Mouse (Mus musculus): ENCODE results near the gene Lsm14b. TPM values are rescaled to one million over a fixed set of nuclear protein-coding genes. Genes with fewer than 3 reads are reported as not detected.

Gene Lsm14b
- polyA plus RNA-seq, 1 experiment from 2014 or later: 26.1 TPM

- WGBS: 4% methylated on average over 6 of the region's 6 CpGs
- H3K9ac ChIP-seq (replicated peaks; ENCODE audit: low read depth, low read length): peak overlapping the region; percentile 97
- H3K36me3 ChIP-seq (ENCODE audit: control insufficient read depth, insufficient read depth): peaks cover 18% of the 10 kb centered on the region
- peak overlapping the region; percentile 99 for H3K4me3 ChIP-seq (replicated peaks; ENCODE audit: low read length)
- H3K9me3 ChIP-seq (ENCODE audit: control insufficient read depth, low read length): no peaks in the 10 kb centered on the region
- peak overlapping the region; percentile 95 for H3K27ac ChIP-seq (ENCODE audit: low read length)
- peaks cover 31% of the 10 kb centered on the region for H3K4me1 ChIP-seq (replicated peaks; ENCODE audit: control insufficient read depth, insufficient read depth, low read length)
- H3K4me2 ChIP-seq (ENCODE audit: low read length): peak overlapping the region; percentile 95
- H3K27me3 ChIP-seq (replicated peaks; ENCODE audit: control insufficient read depth, insufficient read depth, low read length): peaks cover 17% of the 10 kb centered on the region
- ATAC-seq: no peak
Observed at GRCm38 (mm10) chr2:180025861-180026200, 1.0 kb downstream of the Lsm14b start.

GRCm38 (mm10) chr2:180027768-180028167 is 3.0 kb downstream of the Lsm14b start:
- WGBS: 67% methylated on average over 9 of the region's 9 CpGs
- H3K36me3 ChIP-seq (ENCODE audit: control insufficient read depth, insufficient read depth): peaks cover 29% of the 10 kb centered on the region
- H3K4me3 ChIP-seq (replicated peaks; ENCODE audit: low read length): peak overlapping the region; percentile 99
- no peak overlapping the region for H3K27ac ChIP-seq (ENCODE audit: low read length)
- H3K4me1 ChIP-seq (replicated peaks; ENCODE audit: control insufficient read depth, insufficient read depth, low read length): peaks cover 31% of the 10 kb centered on the region
- H3K9ac ChIP-seq (replicated peaks; ENCODE audit: low read depth, low read length): 0 out of 2 replicates have a peak overlapping the region, but pooled peaks have one; percentile 97
- ATAC-seq: no peak
- peaks cover 7% of the 10 kb centered on the region for H3K27me3 ChIP-seq (replicated peaks; ENCODE audit: control insufficient read depth, insufficient read depth, low read length)
- H3K9me3 ChIP-seq (ENCODE audit: control insufficient read depth, low read length): no peaks in the 10 kb centered on the region
- H3K4me2 ChIP-seq (ENCODE audit: low read length): peak overlapping the region; percentile 95

GRCm38 (mm10) chr2:180031270-180031669 is 6.5 kb downstream of the Lsm14b start:
- peaks cover 57% of the 10 kb centered on the region for H3K36me3 ChIP-seq (ENCODE audit: control insufficient read depth, insufficient read depth)
- 90% methylated on average over 6 of the region's 6 CpGs for WGBS

GRCm38 (mm10) chr2:180032925-180033324 is 8.1 kb downstream of the Lsm14b start:
- H3K4me2 ChIP-seq (ENCODE audit: low read length): no peak overlapping the region
- no peak for ATAC-seq
- H3K4me3 ChIP-seq (replicated peaks; ENCODE audit: low read length): no peak overlapping the region
- peaks cover 11% of the 10 kb centered on the region for H3K4me1 ChIP-seq (replicated peaks; ENCODE audit: control insufficient read depth, insufficient read depth, low read length)
- H3K9ac ChIP-seq (replicated peaks; ENCODE audit: low read depth, low read length): no peak overlapping the region
- H3K9me3 ChIP-seq (ENCODE audit: control insufficient read depth, low read length): no peaks in the 10 kb centered on the region
- H3K27ac ChIP-seq (ENCODE audit: low read length): no peak overlapping the region
- WGBS: 64% methylated on average over 3 of the region's 3 CpGs
- peaks cover 66% of the 10 kb centered on the region for H3K36me3 ChIP-seq (ENCODE audit: control insufficient read depth, insufficient read depth)
- no peaks in the 10 kb centered on the region for H3K27me3 ChIP-seq (replicated peaks; ENCODE audit: control insufficient read depth, insufficient read depth, low read length)

More at GRCm38 (mm10) chr2:180031270-180031669, 6.5 kb downstream of the Lsm14b start:
- Histone ChIP-seq H3K27me3 (replicated peaks; ENCODE audit: control insufficient read depth, insufficient read depth, low read length) (no peaks in the 10 kb centered on the region), H3K9me3 (ENCODE audit: control insufficient read depth, low read length) (no peaks in the 10 kb centered on the region), H3K4me3 (replicated peaks; ENCODE audit: low read length) (no peak overlapping the region), H3K4me2 (ENCODE audit: low read length) (no peak overlapping the region), H3K4me1 (replicated peaks; ENCODE audit: control insufficient read depth, insufficient read depth, low read length) (peaks cover 28% of the 10 kb centered on the region), H3K9ac (replicated peaks; ENCODE audit: low read depth, low read length) (no peak overlapping the region), H3K27ac (ENCODE audit: low read length) (no peak overlapping the region)
- no peak for ATAC-seq

GRCm38 (mm10) chr2:180033956-180034355 is 9.2 kb downstream of the Lsm14b start:
- no peaks in the 10 kb centered on the region for H3K27me3 ChIP-seq (replicated peaks; ENCODE audit: control insufficient read depth, insufficient read depth, low read length)
- no peak overlapping the region for H3K4me2 ChIP-seq (ENCODE audit: low read length)
- no peak overlapping the region for H3K4me3 ChIP-seq (replicated peaks; ENCODE audit: low read length)
- H3K9ac ChIP-seq (replicated peaks; ENCODE audit: low read depth, low read length): no peak overlapping the region
- 77% methylated on average over 3 of the region's 3 CpGs for WGBS
- no peak for ATAC-seq
- peaks cover 73% of the 10 kb centered on the region for H3K36me3 ChIP-seq (ENCODE audit: control insufficient read depth, insufficient read depth)
- no peaks in the 10 kb centered on the region for H3K9me3 ChIP-seq (ENCODE audit: control insufficient read depth, low read length)
- no peak overlapping the region for H3K27ac ChIP-seq (ENCODE audit: low read length)
- peaks cover 1% of the 10 kb centered on the region for H3K4me1 ChIP-seq (replicated peaks; ENCODE audit: control insufficient read depth, insufficient read depth, low read length)

- WGBS: 72% methylated on average over 5 of the region's 5 CpGs
- ATAC-seq: no peak
Observed at GRCm38 (mm10) chr2:180034753-180035152, 10.0 kb downstream of the Lsm14b start.

GRCm38 (mm10) chr2:180040406-180040805 is 15.6 kb downstream of the Lsm14b start:
- no peak overlapping the region for H3K27ac ChIP-seq (ENCODE audit: low read length)
- peak overlapping the region; percentile 81 for H3K4me2 ChIP-seq (ENCODE audit: low read length)
- H3K4me3 ChIP-seq (replicated peaks; ENCODE audit: low read length): 0 out of 2 replicates have a peak overlapping the region, but pooled peaks have one; percentile 1
- WGBS: 66% methylated on average over 6 of the region's 6 CpGs
- peaks cover 30% of the 10 kb centered on the region for H3K36me3 ChIP-seq (ENCODE audit: control insufficient read depth, insufficient read depth)
- H3K4me1 ChIP-seq (replicated peaks; ENCODE audit: control insufficient read depth, insufficient read depth, low read length): peaks cover 40% of the 10 kb centered on the region
- H3K9me3 ChIP-seq (ENCODE audit: control insufficient read depth, low read length): no peaks in the 10 kb centered on the region
- ATAC-seq: no peak
- peak overlapping the region; percentile 31; the same call in 1 of the 2 replicates for H3K9ac ChIP-seq (replicated peaks; ENCODE audit: low read depth, low read length)
- no peaks in the 10 kb centered on the region for H3K27me3 ChIP-seq (replicated peaks; ENCODE audit: control insufficient read depth, insufficient read depth, low read length)

More at GRCm38 (mm10) chr2:180034753-180035152, 10.0 kb downstream of the Lsm14b start:
- H3K27me3 ChIP-seq (replicated peaks; ENCODE audit: control insufficient read depth, insufficient read depth, low read length): no peaks in the 10 kb centered on the region
- H3K4me1 ChIP-seq (replicated peaks; ENCODE audit: control insufficient read depth, insufficient read depth, low read length): peaks cover 3% of the 10 kb centered on the region; the same call in 1 of the 2 replicates
- H3K4me2 ChIP-seq (ENCODE audit: low read length): no peak overlapping the region
- H3K36me3 ChIP-seq (ENCODE audit: control insufficient read depth, insufficient read depth): peaks cover 67% of the 10 kb centered on the region
- H3K9me3 ChIP-seq (ENCODE audit: control insufficient read depth, low read length): no peaks in the 10 kb centered on the region
- H3K9ac ChIP-seq (replicated peaks; ENCODE audit: low read depth, low read length): no peak overlapping the region
- no peak overlapping the region for H3K4me3 ChIP-seq (replicated peaks; ENCODE audit: low read length)
- no peak overlapping the region for H3K27ac ChIP-seq (ENCODE audit: low read length)

- Histone ChIP-seq H3K36me3 (ENCODE audit: control insufficient read depth, insufficient read depth) (peaks cover 19% of the 10 kb centered on the region), H3K4me1 (replicated peaks; ENCODE audit: control insufficient read depth, insufficient read depth, low read length) (peaks cover 43% of the 10 kb centered on the region), H3K4me2 (ENCODE audit: low read length) (peak overlapping the region; percentile 81), H3K9me3 (ENCODE audit: control insufficient read depth, low read length) (no peaks in the 10 kb centered on the region), H3K27me3 (replicated peaks; ENCODE audit: control insufficient read depth, insufficient read depth, low read length) (no peaks in the 10 kb centered on the region), H3K9ac (replicated peaks; ENCODE audit: low read depth, low read length) (peak overlapping the region; percentile 93), H3K27ac (ENCODE audit: low read length) (peak overlapping the region; percentile 96), H3K4me3 (replicated peaks; ENCODE audit: low read length) (peak overlapping the region; percentile 94)
- ATAC-seq: peak; percentile 51
- WGBS: under 1% methylated on average over 66 of the region's 66 CpGs
Observed at GRCm38 (mm10) chr2:180041577-180042255, 16.9 kb downstream of the Lsm14b start.

- peak within 1 kb of the TSS; percentile 96 for H3K27ac ChIP-seq (ENCODE audit: low read length)
- peaks cover 16% of the 10 kb centered on the region for H3K36me3 ChIP-seq (ENCODE audit: control insufficient read depth, insufficient read depth)
- peak within 1 kb of the TSS; percentile 94 for H3K4me3 ChIP-seq (replicated peaks; ENCODE audit: low read length)
- H3K9me3 ChIP-seq (ENCODE audit: control insufficient read depth, low read length): no peaks in the 10 kb centered on the region
- peak within 1 kb of the TSS; percentile 93 for H3K9ac ChIP-seq (replicated peaks; ENCODE audit: low read depth, low read length)
- peaks cover 43% of the 10 kb centered on the region for H3K4me1 ChIP-seq (replicated peaks; ENCODE audit: control insufficient read depth, insufficient read depth, low read length)
- H3K27me3 ChIP-seq (replicated peaks; ENCODE audit: control insufficient read depth, insufficient read depth, low read length): no peaks in the 10 kb centered on the region
- under 1% methylated on average over 78 of the region's 78 CpGs for WGBS
- peak; percentile 96 for ATAC-seq
- peak within 1 kb of the TSS; percentile 81 for H3K4me2 ChIP-seq (ENCODE audit: low read length)
Observed at GRCm38 (mm10) chr2:180042256-180042857, 17.6 kb downstream of the Lsm14b start, which contains the start of the genes Psma7 and Ss18l1. Gene Psma7 (minus strand): TSS chr2:180042433. Gene Ss18l1 (plus strand): TSS chr2:180042509.
